In the genomic region with DNA sequence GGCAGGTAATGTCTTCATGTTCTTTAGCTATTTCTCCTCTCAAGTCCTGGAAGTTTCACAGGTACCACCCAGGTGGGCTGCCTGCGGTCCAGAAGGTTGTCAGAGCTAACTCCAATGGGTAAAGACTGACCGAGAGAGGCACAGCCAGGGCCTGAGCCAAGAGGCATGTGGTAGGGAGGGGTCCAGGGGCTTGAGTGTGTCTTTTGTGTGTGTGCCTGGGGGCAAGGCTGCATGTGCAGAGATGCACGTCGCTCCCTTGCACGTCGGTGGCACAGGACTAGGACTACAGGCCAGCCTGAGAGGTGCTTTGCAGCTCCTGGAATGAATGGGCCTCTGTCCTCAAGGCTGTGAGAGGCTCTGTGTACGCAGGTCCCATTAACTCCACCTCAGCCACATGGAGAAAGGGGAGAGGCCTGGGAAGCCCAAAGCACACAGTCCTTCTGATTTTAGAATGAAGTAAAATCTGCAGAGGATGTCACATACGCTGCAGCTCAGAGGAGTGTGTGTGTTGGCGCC, we compare ENCODE assay signal across 16 mouse cellular contexts. TPM values are rescaled to one million over a fixed set of nuclear protein-coding genes. Genes with fewer than 3 reads are reported as not detected.
DNase-seq lines count a peak whose midpoint lies in the region; ATAC-seq lines count a peak whose summit lies in the region.
"Had no signal": no experiment of that assay in that cellular context is flagged by ENCODE, and none has a peak within 500 bp of the region (broad histone marks: within the 10 kb centered on the region; RNA-seq: fewer than 3 reads in every experiment).

No protein-coding gene starts in this region.

- DNase-seq in hindbrain, embryonic 11.5 days (ENCODE audit: low spot score), result no peak
- no peak for DNase-seq in midbrain, embryonic 10.5 days (ENCODE audit: low spot score)
- no peak for DNase-seq in midbrain, embryonic 14.5 days
- DNase-seq in embryonic facial prominence, embryonic 14.5 days (ENCODE audit: low spot score), result peak; percentile 50
- DNase-seq in limb, embryonic 11.5 days (ENCODE audit: low spot score), result no peak
- no peak for DNase-seq in heart, adult 11 months
- DNase-seq in neural tube, embryonic 10.5 days (ENCODE audit: extremely low spot score, low spot score), result no peak
- DNase-seq: adrenal gland, postnatal 25 days; cerebellum, adult 18-20 months; heart, adult 18-20 months; liver; liver, postnatal 0 days had no signal

- H3K4me2 ChIP-seq in hindbrain, embryonic 13.5 days, result no peak overlapping the region
- no peak overlapping the region for H3K4me2 ChIP-seq in hindbrain, embryonic 11.5 days (replicated peaks; ENCODE audit: low read depth, low read length)
- no peak overlapping the region for H3K4me2 ChIP-seq in midbrain, embryonic 14.5 days (ENCODE audit: low read length)
- H3K4me2 ChIP-seq in embryonic facial prominence, embryonic 14.5 days (ENCODE audit: low read depth, low read length), result no peak overlapping the region
- no peak overlapping the region for H3K4me2 ChIP-seq in limb, embryonic 11.5 days (ENCODE audit: low read depth, severe bottlenecking)
- H3K4me2 ChIP-seq: hindbrain, embryonic 15.5 days had no signal

- no peak overlapping the region for H3K4me3 ChIP-seq in hindbrain, embryonic 13.5 days
- H3K4me3 ChIP-seq in hindbrain, embryonic 11.5 days (ENCODE audit: low read depth, low read length), result no peak overlapping the region
- H3K4me3 ChIP-seq in midbrain, embryonic 10.5 days, result no peak overlapping the region
- no peak overlapping the region for H3K4me3 ChIP-seq in midbrain, embryonic 14.5 days (replicated peaks; ENCODE audit: low read depth, low read length)
- no peak overlapping the region for H3K4me3 ChIP-seq in embryonic facial prominence, embryonic 14.5 days (ENCODE audit: low read depth, low read length)
- H3K4me3 ChIP-seq in limb, embryonic 11.5 days (ENCODE audit: low read depth, low read length), result no peak overlapping the region
- H3K4me3 ChIP-seq: hindbrain, embryonic 15.5 days had no signal

- H3K36me3 ChIP-seq in hindbrain, embryonic 13.5 days, result peaks cover 24% of the 10 kb centered on the region
- H3K36me3 ChIP-seq in hindbrain, embryonic 11.5 days (ENCODE audit: control insufficient read depth, insufficient read depth, low read length), result no peaks in the 10 kb centered on the region
- H3K36me3 ChIP-seq in midbrain, embryonic 10.5 days, result peaks cover 40% of the 10 kb centered on the region
- H3K36me3 ChIP-seq in midbrain, embryonic 14.5 days (ENCODE audit: control insufficient read depth, insufficient read depth, low read length), result peaks cover 14% of the 10 kb centered on the region
- peaks cover 15% of the 10 kb centered on the region for H3K36me3 ChIP-seq in embryonic facial prominence, embryonic 14.5 days (ENCODE audit: control insufficient read depth, insufficient read depth, low read length)
- H3K36me3 ChIP-seq in limb, embryonic 11.5 days (ENCODE audit: control insufficient read depth, insufficient read depth, low read length), result no peaks in the 10 kb centered on the region

- no peak overlapping the region for H3K27ac ChIP-seq in hindbrain, embryonic 13.5 days
- H3K27ac ChIP-seq in hindbrain, embryonic 11.5 days (ENCODE audit: low read depth, low read length), result no peak overlapping the region
- 0 out of 2 replicates have a peak overlapping the region, but pooled peaks have one; percentile 39 for H3K27ac ChIP-seq in midbrain, embryonic 10.5 days (replicated peaks)
- no peak overlapping the region for H3K27ac ChIP-seq in midbrain, embryonic 14.5 days (replicated peaks; ENCODE audit: low read depth, low read length)
- peak overlapping the region; percentile 66 for H3K27ac ChIP-seq in embryonic facial prominence, embryonic 14.5 days (replicated peaks; ENCODE audit: low read depth, low read length)
- H3K27ac ChIP-seq in limb, embryonic 11.5 days (replicated peaks; ENCODE audit: low read depth, low read length), result peak overlapping the region; percentile 77
- H3K27ac ChIP-seq: hindbrain, embryonic 15.5 days had no signal

- H3K27me3 ChIP-seq in hindbrain, embryonic 13.5 days, result no peaks in the 10 kb centered on the region
- no peaks in the 10 kb centered on the region for H3K27me3 ChIP-seq in hindbrain, embryonic 11.5 days (ENCODE audit: control insufficient read depth, insufficient read depth, low read length)
- no peaks in the 10 kb centered on the region for H3K27me3 ChIP-seq in midbrain, embryonic 10.5 days (ENCODE audit: low read depth, poor library complexity, severe bottlenecking)
- no peaks in the 10 kb centered on the region for H3K27me3 ChIP-seq in midbrain, embryonic 14.5 days (ENCODE audit: control insufficient read depth, insufficient read depth, low read length)
- H3K27me3 ChIP-seq in embryonic facial prominence, embryonic 14.5 days (replicated peaks; ENCODE audit: control insufficient read depth, insufficient read depth, low read length), result no peaks in the 10 kb centered on the region
- no peaks in the 10 kb centered on the region for H3K27me3 ChIP-seq in limb, embryonic 11.5 days (ENCODE audit: control insufficient read depth, insufficient read depth, low read length)
- H3K27me3 ChIP-seq: hindbrain, embryonic 15.5 days; Patski had no signal

- no peaks in the 10 kb centered on the region; the same call in 1 of the 2 replicates for H3K9me3 ChIP-seq in hindbrain, embryonic 13.5 days
- no peaks in the 10 kb centered on the region for H3K9me3 ChIP-seq in hindbrain, embryonic 11.5 days (ENCODE audit: control insufficient read depth, low read length)
- no peaks in the 10 kb centered on the region; the same call in 1 of the 2 replicates for H3K9me3 ChIP-seq in midbrain, embryonic 10.5 days (replicated peaks)
- H3K9me3 ChIP-seq in midbrain, embryonic 14.5 days (ENCODE audit: control insufficient read depth, low read length), result no peaks in the 10 kb centered on the region
- H3K9me3 ChIP-seq in embryonic facial prominence, embryonic 14.5 days (ENCODE audit: control insufficient read depth, low read length), result no peaks in the 10 kb centered on the region
- no peaks in the 10 kb centered on the region for H3K9me3 ChIP-seq in limb, embryonic 11.5 days (ENCODE audit: control insufficient read depth, low read length)
- H3K9me3 ChIP-seq: hindbrain, embryonic 15.5 days had no signal

- 73% methylated on average over 9 of the region's 9 CpGs for WGBS in hindbrain, embryonic 13.5 days
- WGBS in hindbrain, embryonic 11.5 days, result 82% methylated on average over 9 of the region's 9 CpGs
- 81% methylated on average over 9 of the region's 9 CpGs for WGBS in midbrain, embryonic 10.5 days
- WGBS in midbrain, embryonic 14.5 days, result 71% methylated on average over 9 of the region's 9 CpGs
- 39% methylated on average over 9 of the region's 9 CpGs for WGBS in embryonic facial prominence, embryonic 14.5 days
- WGBS in limb, embryonic 11.5 days, result 83% methylated on average over 9 of the region's 9 CpGs

- no peak overlapping the region for H3K9ac ChIP-seq in hindbrain, embryonic 13.5 days
- no peak overlapping the region for H3K9ac ChIP-seq in hindbrain, embryonic 11.5 days (ENCODE audit: low read depth, low read length)
- no peak overlapping the region for H3K9ac ChIP-seq in midbrain, embryonic 14.5 days (replicated peaks; ENCODE audit: low read length)
- H3K9ac ChIP-seq in embryonic facial prominence, embryonic 14.5 days (ENCODE audit: low read depth, low read length), result no peak overlapping the region
- H3K9ac ChIP-seq in limb, embryonic 11.5 days (ENCODE audit: low read length), result no peak overlapping the region
- H3K9ac ChIP-seq: hindbrain, embryonic 15.5 days; liver, postnatal 0 days had no signal

- H3K4me1 ChIP-seq in hindbrain, embryonic 13.5 days (replicated peaks), result peaks cover 15% of the 10 kb centered on the region
- no peaks in the 10 kb centered on the region for H3K4me1 ChIP-seq in hindbrain, embryonic 11.5 days (replicated peaks; ENCODE audit: control insufficient read depth, insufficient read depth, low read length)
- peaks cover 30% of the 10 kb centered on the region for H3K4me1 ChIP-seq in midbrain, embryonic 10.5 days
- no peaks in the 10 kb centered on the region for H3K4me1 ChIP-seq in midbrain, embryonic 14.5 days (ENCODE audit: control insufficient read depth, insufficient read depth, low read length)
- peaks cover 6% of the 10 kb centered on the region for H3K4me1 ChIP-seq in embryonic facial prominence, embryonic 14.5 days (ENCODE audit: control insufficient read depth, insufficient read depth, low read length)
- peaks cover 10% of the 10 kb centered on the region for H3K4me1 ChIP-seq in limb, embryonic 11.5 days (ENCODE audit: control insufficient read depth, insufficient read depth, low read length)
- H3K4me1 ChIP-seq: hindbrain, embryonic 15.5 days had no signal

- 0 out of 2 replicates have a peak, but pooled peaks have one; percentile 10 for ATAC-seq in hindbrain, embryonic 13.5 days (ENCODE audit: low FRiP score)
- ATAC-seq in hindbrain, embryonic 11.5 days (ENCODE audit: low FRiP score), result no peak
- ATAC-seq in midbrain, embryonic 14.5 days (ENCODE audit: low FRiP score, low TSS enrichment), result no peak
- ATAC-seq in embryonic facial prominence, embryonic 14.5 days (ENCODE audit: low read depth), result peak; percentile 46
- peak; percentile 66; the same call in 1 of the 2 replicates for ATAC-seq in limb, embryonic 11.5 days (ENCODE audit: insufficient number of reproducible peaks, low FRiP score, low TSS enrichment, low read depth)
- ATAC-seq: activated CD4-positive, CD25-positive, alpha-beta regulatory T cell, adult 4 months; liver, postnatal 0 days; Patski had no signal

RNA-seq across cellular contexts. Expression of gene Col2a1, which starts 28.8 kb away (rescaled TPM):
- 53.5 and 69.4 TPM in 2 replicates for polyA plus RNA-seq in hindbrain, embryonic 13.5 days (2015; fragmentation: Nextera tagmentation; extraction: Ambion mirVana)
- 128 and 132 TPM in 2 replicates for polyA plus RNA-seq in hindbrain, embryonic 11.5 days (2014; fragmentation: Nextera tagmentation; extraction: Ambion mirVana)
- 142 and 151 TPM in 2 replicates for polyA plus RNA-seq in midbrain, embryonic 10.5 days (2016; fragmentation: Nextera tagmentation; extraction: Ambion mirVana)
- polyA plus RNA-seq in midbrain, embryonic 14.5 days (2014; fragmentation: Nextera tagmentation; extraction: Ambion mirVana), result 39.3 and 45.2 TPM in 2 replicates
- 372 and 595 TPM in 2 replicates for polyA plus RNA-seq in embryonic facial prominence, embryonic 14.5 days (2014; fragmentation: Nextera tagmentation; extraction: Ambion mirVana)
- polyA plus RNA-seq in limb, embryonic 11.5 days (2014; fragmentation: Nextera tagmentation; extraction: Ambion mirVana), result 237 and 243 TPM in 2 replicates

RNA-seq across cellular contexts. Expression of gene Pfkm, which starts 59.1 kb away (rescaled TPM):
- 70.1 and 70.2 TPM in 2 replicates for polyA plus RNA-seq in hindbrain, embryonic 13.5 days (2015; fragmentation: Nextera tagmentation; extraction: Ambion mirVana)
- 32.1 and 32.6 TPM in 2 replicates for polyA plus RNA-seq in hindbrain, embryonic 11.5 days (2014; fragmentation: Nextera tagmentation; extraction: Ambion mirVana)
- 36.3 and 43.1 TPM in 2 replicates for polyA plus RNA-seq in midbrain, embryonic 10.5 days (2016; fragmentation: Nextera tagmentation; extraction: Ambion mirVana)
- 72.4 and 80.5 TPM in 2 replicates for polyA plus RNA-seq in midbrain, embryonic 14.5 days (2014; fragmentation: Nextera tagmentation; extraction: Ambion mirVana)
- 62.2 and 69.6 TPM in 2 replicates for polyA plus RNA-seq in embryonic facial prominence, embryonic 14.5 days (2014; fragmentation: Nextera tagmentation; extraction: Ambion mirVana)
- 39.7 and 41.8 TPM in 2 replicates for polyA plus RNA-seq in limb, embryonic 11.5 days (2014; fragmentation: Nextera tagmentation; extraction: Ambion mirVana)

Comparison
In these comparisons a context has a peak if more than half of its experiments do, and no peak if none do; other contexts are left out.
1. ATAC-seq: peak in hindbrain, embryonic 13.5 days (single experiment), embryonic facial prominence, embryonic 14.5 days (single experiment) and limb, embryonic 11.5 days (single experiment); none in hindbrain, embryonic 11.5 days (single experiment) and midbrain, embryonic 14.5 days (single experiment).
2. H3K27ac ChIP-seq: peak in midbrain, embryonic 10.5 days (single experiment), embryonic facial prominence, embryonic 14.5 days (single experiment) and limb, embryonic 11.5 days (single experiment); none in hindbrain, embryonic 13.5 days (single experiment), hindbrain, embryonic 11.5 days (single experiment) and midbrain, embryonic 14.5 days (single experiment).